Mouse (Mus musculus) liver, embryonic 14.5 days (tissue): ENCODE results near the gene Upp2.

ENCODE experiments used
- CTCF ChIP-seq: IDR thresholded peaks from 2 replicates; pipeline ENCODE4 v1.5.1; 2016; ENCODE audit warnings: antibody characterized with exemption, low read depth, control low read depth
- EP300 ChIP-seq: IDR thresholded peaks from 2 replicates; pipeline ENCODE4 v1.6.1; 2016; ENCODE audit warnings: antibody characterized with exemption, low read depth

GRCm38 (mm10) chr2:58669114-58669513 is 102.0 kb downstream of the Upp2 start:
- TF ChIP-seq EP300 (no peak), CTCF (no peak)
